Mouse (Mus musculus): ENCODE results near the gene Ccdc62. TPM values are rescaled to one million over a fixed set of nuclear protein-coding genes. Genes with fewer than 3 reads are reported as not detected.
A peak's percentile ranks its signal among the peaks of the same experiment; 100 is the strongest.

Ccdc62 gene
- polyA plus RNA-seq, 1 experiment from 2014 or later, result 5.7 TPM

GRCm38 (mm10) chr5:123989941-123990885 is 59.7 kb downstream of the Ccdc62 start:
- Histone ChIP-seq H3K9me3 (replicated peaks) (no peaks in the 10 kb centered on the region), H3K27ac (replicated peaks) (peak overlapping the region; percentile 42; the same call in 1 of the 2 replicates), H3K4me1 (peaks cover 37% of the 10 kb centered on the region), H3K36me3 (no peaks in the 10 kb centered on the region), H3K27me3 (ENCODE audit: low read depth, poor library complexity, severe bottlenecking) (0 out of 2 replicates have a peak, but pooled peaks cover 4% of the 10 kb centered on the region), H3K4me3 (no peak overlapping the region)
- no peak for DNase-seq (ENCODE audit: low spot score)
- 82% methylated on average over 20 of the region's 20 CpGs for WGBS

GRCm38 (mm10) chr5:123991321-123991720 is 60.8 kb downstream of the Ccdc62 start:
- H3K27me3 ChIP-seq (ENCODE audit: low read depth, poor library complexity, severe bottlenecking), result 0 out of 2 replicates have a peak, but pooled peaks cover 4% of the 10 kb centered on the region
- no peak for DNase-seq (ENCODE audit: low spot score)
- no peak overlapping the region for H3K27ac ChIP-seq (replicated peaks)
- H3K9me3 ChIP-seq (replicated peaks), result no peaks in the 10 kb centered on the region
- H3K36me3 ChIP-seq, result no peaks in the 10 kb centered on the region
- peaks cover 35% of the 10 kb centered on the region for H3K4me1 ChIP-seq
- 87% methylated on average over 6 of the region's 6 CpGs for WGBS
- no peak overlapping the region for H3K4me3 ChIP-seq

- 0 out of 2 replicates have a peak, but pooled peaks cover 4% of the 10 kb centered on the region for H3K27me3 ChIP-seq (ENCODE audit: low read depth, poor library complexity, severe bottlenecking)
- no peaks in the 10 kb centered on the region for H3K36me3 ChIP-seq
- no peak for DNase-seq (ENCODE audit: low spot score)
- WGBS, result 86% methylated on average over 10 of the region's 10 CpGs
- no peaks in the 10 kb centered on the region for H3K9me3 ChIP-seq (replicated peaks)
- no peak overlapping the region for H3K27ac ChIP-seq (replicated peaks)
- no peak overlapping the region for H3K4me3 ChIP-seq
- H3K4me1 ChIP-seq, result peaks cover 36% of the 10 kb centered on the region
These were observed 61.7 kb downstream of the Ccdc62 start for GRCm38 (mm10) chr5:123992193-123992637.

- Histone ChIP-seq H3K4me1 (peaks cover 37% of the 10 kb centered on the region), H3K9me3 (replicated peaks) (no peaks in the 10 kb centered on the region), H3K27me3 (ENCODE audit: low read depth, poor library complexity, severe bottlenecking) (0 out of 2 replicates have a peak, but pooled peaks cover 4% of the 10 kb centered on the region), H3K36me3 (no peaks in the 10 kb centered on the region), H3K27ac (replicated peaks) (no peak overlapping the region), H3K4me3 (no peak overlapping the region)
- WGBS, result 32% methylated on average over 5 of the region's 5 CpGs
- peak; percentile 83 for DNase-seq (ENCODE audit: low spot score)
These were observed 62.3 kb downstream of the Ccdc62 start for GRCm38 (mm10) chr5:123992794-123993193.

- peak overlapping the region; percentile 29; the same call in 1 of the 2 replicates for H3K27ac ChIP-seq (replicated peaks)
- no peaks in the 10 kb centered on the region for H3K36me3 ChIP-seq
- H3K4me1 ChIP-seq, result peaks cover 37% of the 10 kb centered on the region
- no peak overlapping the region for H3K4me3 ChIP-seq
- no peaks in the 10 kb centered on the region for H3K9me3 ChIP-seq (replicated peaks)
- no peaks in the 10 kb centered on the region for H3K27me3 ChIP-seq (ENCODE audit: low read depth, poor library complexity, severe bottlenecking)
- DNase-seq (ENCODE audit: low spot score), result no peak
- WGBS, result 69% methylated on average over 7 of the region's 7 CpGs
These were observed 63.0 kb downstream of the Ccdc62 start for GRCm38 (mm10) chr5:123993263-123994036.

GRCm38 (mm10) chr5:123994468-123994867 is 64.0 kb downstream of the Ccdc62 start:
- Histone ChIP-seq H3K27ac (replicated peaks) (no peak overlapping the region), H3K4me1 (peaks cover 34% of the 10 kb centered on the region), H3K4me3 (no peak overlapping the region), H3K27me3 (ENCODE audit: low read depth, poor library complexity, severe bottlenecking) (no peaks in the 10 kb centered on the region), H3K9me3 (replicated peaks) (no peaks in the 10 kb centered on the region), H3K36me3 (no peaks in the 10 kb centered on the region)
- 96% methylated on average over 7 of the region's 7 CpGs for WGBS
- no peak for DNase-seq (ENCODE audit: low spot score)

- 83% methylated on average over 6 of the region's 6 CpGs for WGBS
- DNase-seq (ENCODE audit: low spot score), result no peak
- Histone ChIP-seq H3K9me3 (replicated peaks) (no peaks in the 10 kb centered on the region), H3K36me3 (no peaks in the 10 kb centered on the region), H3K4me1 (peaks cover 24% of the 10 kb centered on the region), H3K27me3 (ENCODE audit: low read depth, poor library complexity, severe bottlenecking) (no peaks in the 10 kb centered on the region), H3K4me3 (no peak overlapping the region), H3K27ac (replicated peaks) (no peak overlapping the region)
These were observed 64.9 kb downstream of the Ccdc62 start for GRCm38 (mm10) chr5:123995388-123995787.

GRCm38 (mm10) chr5:123996194-123996593 is 65.7 kb downstream of the Ccdc62 start:
- Histone ChIP-seq H3K27me3 (ENCODE audit: low read depth, poor library complexity, severe bottlenecking) (no peaks in the 10 kb centered on the region), H3K27ac (replicated peaks) (peak overlapping the region; percentile 52; the same call in 1 of the 2 replicates), H3K36me3 (no peaks in the 10 kb centered on the region), H3K4me1 (peaks cover 20% of the 10 kb centered on the region), H3K4me3 (no peak overlapping the region), H3K9me3 (replicated peaks) (no peaks in the 10 kb centered on the region)
- 91% methylated on average over 10 of the region's 10 CpGs for WGBS
- no peak for DNase-seq (ENCODE audit: low spot score)

- Histone ChIP-seq H3K4me3 (no peak overlapping the region), H3K27me3 (ENCODE audit: low read depth, poor library complexity, severe bottlenecking) (no peaks in the 10 kb centered on the region), H3K27ac (replicated peaks) (peak overlapping the region; percentile 39; the same call in 1 of the 2 replicates), H3K36me3 (peaks cover 3% of the 10 kb centered on the region; the same call in 1 of the 2 replicates), H3K9me3 (replicated peaks) (no peaks in the 10 kb centered on the region), H3K4me1 (peaks cover 19% of the 10 kb centered on the region)
- no peak for DNase-seq (ENCODE audit: low spot score)
- 90% methylated on average over 14 of the region's 14 CpGs for WGBS
These were observed 66.2 kb downstream of the Ccdc62 start for GRCm38 (mm10) chr5:123996695-123997094.

- Histone ChIP-seq H3K27me3 (ENCODE audit: low read depth, poor library complexity, severe bottlenecking) (no peaks in the 10 kb centered on the region), H3K9me3 (replicated peaks) (no peaks in the 10 kb centered on the region), H3K36me3 (peaks cover 6% of the 10 kb centered on the region; the same call in 1 of the 2 replicates), H3K4me1 (peaks cover 18% of the 10 kb centered on the region), H3K4me3 (no peak overlapping the region), H3K27ac (replicated peaks) (peak overlapping the region; percentile 39; the same call in 1 of the 2 replicates)
- WGBS, result 89% methylated on average over 24 of the region's 24 CpGs
- no peak for DNase-seq (ENCODE audit: low spot score)
These were observed 66.8 kb downstream of the Ccdc62 start for GRCm38 (mm10) chr5:123997211-123997751.

- no peak overlapping the region for H3K4me3 ChIP-seq
- DNase-seq (ENCODE audit: low spot score), result no peak
- peaks cover 6% of the 10 kb centered on the region; the same call in 1 of the 2 replicates for H3K36me3 ChIP-seq
- peaks cover 23% of the 10 kb centered on the region for H3K4me1 ChIP-seq
- 91% methylated on average over 16 of the region's 16 CpGs for WGBS
- H3K27me3 ChIP-seq (ENCODE audit: low read depth, poor library complexity, severe bottlenecking), result no peaks in the 10 kb centered on the region
- peak overlapping the region; percentile 39; the same call in 1 of the 2 replicates for H3K27ac ChIP-seq (replicated peaks)
- H3K9me3 ChIP-seq (replicated peaks), result no peaks in the 10 kb centered on the region
These were observed 67.3 kb downstream of the Ccdc62 start for GRCm38 (mm10) chr5:123997811-123998210.

GRCm38 (mm10) chr5:123998370-123998769 is 67.9 kb downstream of the Ccdc62 start:
- WGBS, result 88% methylated on average over 10 of the region's 10 CpGs
- Histone ChIP-seq H3K27ac (replicated peaks) (no peak overlapping the region), H3K4me3 (no peak overlapping the region), H3K9me3 (replicated peaks) (no peaks in the 10 kb centered on the region), H3K27me3 (ENCODE audit: low read depth, poor library complexity, severe bottlenecking) (no peaks in the 10 kb centered on the region), H3K36me3 (peaks cover 10% of the 10 kb centered on the region), H3K4me1 (peaks cover 29% of the 10 kb centered on the region)
- no peak for DNase-seq (ENCODE audit: low spot score)

All from midbrain, embryonic 10.5 days (tissue).